Mouse (Mus musculus) lung, postnatal 10 days (tissue): ENCODE measurements at regions not wholly inside any gene's neighbourhood (a gene's known extent, or its start where the extent isn't known, plus 50 kb on each side); places are given as distances from the start of the nearest gene placed in this dataset.

Source experiments
- DNase-seq: peaks from one replicate; pipeline ENCODE4 v3.0.0; 2021

GRCm38 (mm10) chr9:122629171-122629904 is 117.8 kb upstream of the Topaz1 start:
- no peak for DNase-seq

GRCm38 (mm10) chr9:122631793-122632192 is 115.4 kb upstream of the Topaz1 start:
- DNase-seq, result no peak

DNA sequence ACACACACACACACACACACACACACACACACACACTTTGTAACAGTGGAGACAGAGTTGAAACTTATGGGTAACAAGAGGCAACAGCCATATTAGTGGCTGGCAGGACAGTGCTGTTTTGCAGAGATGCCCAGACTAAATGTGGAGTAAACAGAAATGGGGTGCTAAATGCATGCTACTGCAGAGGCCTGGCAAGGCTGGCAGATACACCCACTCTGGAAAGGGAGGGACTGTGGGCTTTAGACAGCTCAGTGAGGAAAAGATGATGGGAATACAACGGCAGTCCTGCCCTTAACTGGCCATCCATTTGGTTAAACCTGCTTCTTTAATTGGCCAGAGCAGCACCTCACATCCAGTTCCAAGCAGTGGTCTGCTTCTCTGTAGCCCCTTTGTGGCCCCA is 113.7 kb upstream of the Topaz1 start:
- no peak for DNase-seq

DNA sequence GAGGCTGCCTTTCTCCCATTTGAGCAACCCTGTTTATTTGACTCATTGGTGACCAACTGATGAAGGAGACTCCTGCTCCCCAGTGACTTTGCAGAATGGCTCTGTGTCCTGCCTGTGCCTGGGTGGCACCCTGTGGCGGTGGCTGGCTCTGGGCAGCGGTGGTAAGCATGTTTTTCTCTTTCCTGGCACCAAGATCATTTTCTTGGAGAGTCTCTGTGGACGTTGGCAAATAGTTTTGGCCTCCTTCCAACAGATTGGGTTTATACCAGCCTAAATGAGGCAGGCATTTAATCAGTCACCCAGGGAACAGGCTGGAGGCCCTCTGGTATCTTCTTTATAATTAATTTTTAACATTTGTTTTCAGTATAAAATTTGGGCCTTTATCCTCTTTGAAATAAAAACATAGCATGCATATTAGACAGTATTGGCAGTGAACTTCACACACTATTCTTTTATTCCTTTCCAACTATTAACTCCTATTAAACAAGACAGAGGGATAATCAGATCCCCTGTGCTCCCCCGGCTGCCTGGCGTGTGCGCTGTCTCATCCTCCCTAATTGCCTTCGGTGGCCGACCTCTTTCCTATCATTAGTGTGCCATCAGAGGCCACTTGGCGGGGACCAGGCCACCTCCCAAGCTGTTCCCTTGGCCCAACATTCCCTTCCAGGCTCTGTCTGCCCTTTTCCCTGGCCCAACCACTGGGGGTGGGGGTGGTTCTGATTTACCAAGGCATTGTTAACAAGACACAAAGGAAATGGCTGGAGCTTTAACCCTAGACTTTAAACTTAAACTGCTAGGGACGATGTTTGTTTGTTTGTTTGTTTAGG is 111.8 kb upstream of the Topaz1 start:
- DNase-seq, result peak; percentile 14

GRCm38 (mm10) chr9:122637591-122637990 is 109.6 kb upstream of the Topaz1 start:
- DNase-seq, result no peak

DNA sequence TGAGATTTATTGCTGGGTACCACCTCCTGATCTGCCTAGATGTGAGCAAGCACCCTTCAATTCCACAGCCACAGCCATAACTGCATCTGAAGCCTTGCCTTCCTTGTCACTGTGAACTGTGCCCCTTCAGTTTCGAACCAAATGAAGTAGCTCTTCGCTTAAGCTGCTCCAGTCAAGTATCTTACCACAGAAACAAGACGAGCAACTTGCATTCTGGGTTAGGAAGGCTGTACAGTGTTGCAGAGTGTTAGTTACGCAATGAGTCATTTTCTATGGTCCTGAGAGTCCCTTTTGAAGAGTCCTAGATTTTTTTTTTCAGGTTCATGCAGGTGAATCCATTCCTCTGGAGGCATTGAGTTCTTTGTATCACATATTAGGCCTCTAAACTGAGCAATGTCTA is 107.9 kb upstream of the Topaz1 start:
- peak; percentile 14 for DNase-seq

DNA sequence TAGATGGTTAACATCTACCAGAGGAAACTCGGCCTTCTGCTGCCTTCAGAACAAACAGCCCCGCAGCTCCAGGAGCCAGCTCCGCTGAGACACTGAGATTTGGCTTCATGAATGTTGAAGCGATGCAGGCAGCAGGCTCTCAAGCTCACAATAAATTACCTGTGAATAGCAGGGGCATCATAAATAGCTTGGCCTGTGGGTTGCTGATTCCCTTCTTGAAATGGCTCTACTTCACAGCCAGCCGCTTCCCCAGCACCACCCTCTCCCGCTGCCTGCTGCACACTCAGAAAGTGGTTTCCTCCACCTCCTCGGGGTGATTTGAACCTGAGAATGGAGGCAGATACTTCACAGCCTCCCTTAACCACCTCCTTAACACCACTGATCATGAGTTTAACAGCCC is 104.2 kb upstream of the Topaz1 start:
- DNase-seq, result no peak

DNA sequence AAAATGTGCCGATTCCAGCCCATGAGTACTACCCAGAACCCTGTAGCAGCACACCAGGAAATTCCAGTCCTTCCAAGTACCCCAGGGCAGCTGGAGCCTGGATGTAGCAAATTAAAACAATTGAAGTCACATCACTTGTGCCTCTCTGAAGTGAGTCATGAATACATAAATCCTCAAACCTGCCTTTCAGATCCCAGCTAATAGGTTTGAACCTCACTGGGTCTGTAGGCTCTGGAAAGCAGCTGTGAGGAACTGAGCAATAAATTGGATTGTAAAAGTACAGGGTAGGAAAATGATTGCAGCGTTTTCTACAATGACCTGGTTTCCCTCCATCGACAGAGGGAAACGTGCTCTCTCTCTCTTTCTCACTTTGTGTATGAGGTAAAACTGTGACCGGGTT is 101.6 kb upstream of the Topaz1 start:
- DNase-seq, result no peak

DNA sequence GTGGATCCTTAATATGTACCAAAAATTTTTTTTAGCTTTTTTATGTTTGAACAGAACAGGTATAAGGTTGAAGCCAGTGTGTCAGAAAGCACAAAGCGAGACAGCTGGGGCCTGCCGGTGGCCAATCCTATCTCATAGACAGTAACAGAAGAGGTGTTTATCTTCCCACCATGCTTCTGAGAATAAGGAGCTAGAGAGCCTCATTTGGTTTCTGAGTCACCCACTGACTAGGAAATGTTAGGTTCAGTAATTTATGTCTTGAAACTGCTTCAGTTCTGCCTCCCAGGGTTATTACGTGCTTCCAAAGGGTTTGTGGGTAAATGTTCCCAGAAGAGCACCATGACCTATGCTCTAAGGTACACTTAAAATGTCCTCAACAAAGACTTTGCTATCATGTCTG is 96.3 kb upstream of the Topaz1 start:
- DNase-seq, result no peak

DNA sequence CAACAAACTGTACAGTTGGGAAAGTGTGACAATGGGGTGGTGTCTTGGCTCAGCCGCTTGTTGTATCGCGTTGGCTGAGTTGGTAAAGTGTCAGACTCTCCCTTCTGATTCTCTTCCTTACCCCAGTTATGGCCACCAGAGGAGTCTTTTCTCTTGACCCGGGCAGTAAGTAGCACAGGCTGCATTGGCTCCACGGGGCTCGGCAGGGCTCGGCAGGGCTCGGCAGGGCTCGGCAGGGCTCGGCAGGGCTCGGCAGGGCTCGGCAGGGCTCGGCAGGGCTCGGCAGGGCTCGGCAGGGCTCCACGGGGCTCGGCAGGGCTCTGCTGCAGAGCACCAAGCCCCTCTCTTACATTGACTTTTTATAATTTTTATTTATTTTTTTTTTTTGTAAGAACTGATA is 91.6 kb upstream of the Topaz1 start:
- DNase-seq, result peak; percentile 61

DNA sequence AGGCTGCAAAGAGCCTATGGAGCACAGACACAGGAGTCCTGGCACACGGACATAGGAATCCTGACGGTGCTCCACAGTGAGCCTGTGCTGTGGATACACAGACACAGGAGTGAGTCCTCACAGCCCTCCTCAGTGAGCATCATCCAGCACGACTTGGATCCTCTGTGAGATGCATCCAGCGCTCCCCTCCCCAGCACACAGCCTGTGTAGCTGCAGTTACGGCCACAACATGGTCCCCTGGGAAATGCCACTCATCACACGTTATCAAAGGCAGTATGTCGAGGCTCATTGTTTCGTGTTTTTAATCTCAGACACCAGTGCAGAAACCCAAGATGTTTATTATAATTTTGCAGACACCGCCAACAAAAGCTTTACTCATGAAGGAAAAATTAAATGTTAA is 87.1 kb upstream of the Topaz1 start:
- DNase-seq, result peak; percentile 10

DNA sequence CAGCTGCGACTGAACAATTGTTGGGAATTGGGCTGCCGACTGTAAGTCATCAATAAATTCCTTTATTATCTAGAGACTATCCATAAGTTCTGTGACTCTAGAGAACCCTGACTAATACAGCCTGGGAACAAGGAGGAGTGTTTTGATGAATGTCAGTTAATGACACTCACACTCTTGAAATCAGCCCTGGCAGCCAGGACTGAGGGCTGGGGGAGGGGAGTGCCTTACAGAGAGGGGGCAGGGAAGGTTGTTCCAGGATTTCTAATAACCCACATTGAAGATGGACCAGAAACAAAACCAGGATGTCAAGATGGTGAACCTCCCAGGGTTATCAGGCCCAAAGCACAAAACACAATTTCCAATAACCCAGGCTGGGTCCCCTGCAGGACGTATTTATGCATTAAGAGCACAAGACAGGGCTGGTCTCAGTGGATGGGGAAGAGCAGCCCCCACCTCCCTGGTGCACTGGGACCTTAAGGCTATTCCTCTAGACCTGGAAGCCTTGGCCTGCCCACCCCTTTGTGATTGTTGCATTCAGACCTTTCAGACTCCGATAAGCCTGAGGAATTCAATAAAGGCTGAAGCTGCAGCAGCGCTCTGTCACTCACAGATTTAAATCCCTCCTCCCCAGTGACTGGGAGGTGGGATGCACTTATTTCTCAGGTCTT is 80.0 kb upstream of the Topaz1 start:
- no peak for DNase-seq

GRCm38 (mm10) chr9:122667646-122667981 is 79.5 kb upstream of the Topaz1 start:
- no peak for DNase-seq

GRCm38 (mm10) chr9:122673777-122674176 is 73.4 kb upstream of the Topaz1 start:
- no peak for DNase-seq

GRCm38 (mm10) chr9:122678001-122678696 is 69.0 kb upstream of the Topaz1 start:
- no peak for DNase-seq

GRCm38 (mm10) chr9:122687170-122687569 is 60.0 kb upstream of the Topaz1 start:
- peak; percentile 43 for DNase-seq

DNA sequence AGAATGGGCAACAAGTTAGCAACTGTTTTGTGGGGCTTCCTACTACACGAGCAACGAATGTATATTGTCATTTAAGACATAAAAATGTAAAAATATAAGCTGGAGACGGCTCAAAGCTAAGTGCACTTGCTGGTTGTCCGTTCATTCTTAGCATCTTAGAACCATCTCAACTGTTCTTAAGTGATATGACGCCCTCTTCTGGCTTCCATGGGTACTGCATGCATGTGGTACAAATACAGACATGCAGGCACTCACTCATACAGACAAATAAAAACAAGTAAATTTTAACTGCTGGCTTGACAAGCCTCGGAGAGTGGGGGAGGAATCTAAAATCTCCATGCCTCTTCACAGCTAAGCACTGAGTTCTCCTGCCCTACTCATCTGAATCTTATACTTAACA is 55.3 kb upstream of the Topaz1 start:
- DNase-seq, result no peak

GRCm38 (mm10) chr9:122695724-122696123 is 51.4 kb upstream of the Topaz1 start:
- DNase-seq, result no peak
